Mouse (Mus musculus): ENCODE data around the gene Ogdhl. TPM values are rescaled to one million over a fixed set of nuclear protein-coding genes. Genes with fewer than 3 reads are reported as not detected.
A peak's percentile ranks its signal among the peaks of the same experiment; 100 is the strongest.
"Not testable (repeated sequence)": the region's sequence is repeated elsewhere in the genome, so short reads cannot be mapped to it uniquely, and the experiment has no call there.

The Ogdhl gene
- polyA plus RNA-seq, 1 experiment from 2014 or later, result 7.2 TPM

- H3K9me3 ChIP-seq (ENCODE audit: control insufficient read depth, low read length); ATAC-seq (replicated peaks; ENCODE audit: low FRiP score); H3K4me1 ChIP-seq (replicated peaks; ENCODE audit: control insufficient read depth, insufficient read depth, low read length); H3K4me2 ChIP-seq; H3K4me3 ChIP-seq (ENCODE audit: low read depth, low read length); H3K27ac ChIP-seq (ENCODE audit: low read depth, low read length); H3K27me3 ChIP-seq (replicated peaks; ENCODE audit: control insufficient read depth, insufficient read depth, low read length); H3K36me3 ChIP-seq (ENCODE audit: control insufficient read depth, insufficient read depth, low read length); H3K9ac ChIP-seq (ENCODE audit: low read depth, low read length); DNase-seq (ENCODE audit: low spot score): not testable (repeated sequence)
- 33% methylated on average over 6 of the region's 6 CpGs for WGBS
Observed at GRCm38 (mm10) chr14:32351181-32351920, 29.5 kb downstream of the Ogdhl start.

- no peaks in the 10 kb centered on the region for H3K27me3 ChIP-seq (replicated peaks; ENCODE audit: control insufficient read depth, insufficient read depth, low read length)
- H3K36me3 ChIP-seq (ENCODE audit: control insufficient read depth, insufficient read depth, low read length), result no peaks in the 10 kb centered on the region
- ATAC-seq (replicated peaks; ENCODE audit: low FRiP score) (no peak), DNase-seq (ENCODE audit: low spot score) (no peak)
- H3K9ac ChIP-seq (ENCODE audit: low read depth, low read length), result no peak overlapping the region
- no peak overlapping the region for H3K27ac ChIP-seq (ENCODE audit: low read depth, low read length)
- no peaks in the 10 kb centered on the region for H3K4me1 ChIP-seq (replicated peaks; ENCODE audit: control insufficient read depth, insufficient read depth, low read length)
- no peaks in the 10 kb centered on the region for H3K9me3 ChIP-seq (ENCODE audit: control insufficient read depth, low read length)
- no peak overlapping the region for H3K4me2 ChIP-seq
- 54% methylated on average over 7 of the region's 7 CpGs for WGBS
- no peak overlapping the region for H3K4me3 ChIP-seq (ENCODE audit: low read depth, low read length)
Observed at GRCm38 (mm10) chr14:32364359-32364758, 42.5 kb downstream of the Ogdhl start.

- DNase-seq (ENCODE audit: low spot score), result no peak
- Histone ChIP-seq H3K9ac (ENCODE audit: low read depth, low read length) (no peak overlapping the region), H3K4me2 (no peak overlapping the region), H3K27me3 (replicated peaks; ENCODE audit: control insufficient read depth, insufficient read depth, low read length) (no peaks in the 10 kb centered on the region), H3K4me3 (ENCODE audit: low read depth, low read length) (no peak overlapping the region), H3K36me3 (ENCODE audit: control insufficient read depth, insufficient read depth, low read length) (no peaks in the 10 kb centered on the region), H3K9me3 (ENCODE audit: control insufficient read depth, low read length) (no peaks in the 10 kb centered on the region), H3K27ac (ENCODE audit: low read depth, low read length) (no peak overlapping the region), H3K4me1 (replicated peaks; ENCODE audit: control insufficient read depth, insufficient read depth, low read length) (no peaks in the 10 kb centered on the region)
- no peak for ATAC-seq (replicated peaks; ENCODE audit: low FRiP score)
- 67% methylated on average over 7 of the region's 7 CpGs for WGBS
Observed at GRCm38 (mm10) chr14:32369756-32370155, 47.9 kb downstream of the Ogdhl start.

- Histone ChIP-seq H3K27me3 (replicated peaks; ENCODE audit: control insufficient read depth, insufficient read depth, low read length) (no peaks in the 10 kb centered on the region), H3K9me3 (ENCODE audit: control insufficient read depth, low read length) (no peaks in the 10 kb centered on the region), H3K4me2 (no peak overlapping the region), H3K36me3 (ENCODE audit: control insufficient read depth, insufficient read depth, low read length) (no peaks in the 10 kb centered on the region), H3K4me3 (ENCODE audit: low read depth, low read length) (no peak overlapping the region), H3K27ac (ENCODE audit: low read depth, low read length) (no peak overlapping the region), H3K4me1 (replicated peaks; ENCODE audit: control insufficient read depth, insufficient read depth, low read length) (no peaks in the 10 kb centered on the region), H3K9ac (ENCODE audit: low read depth, low read length) (no peak overlapping the region)
- DNase-seq (ENCODE audit: low spot score) (no peak), ATAC-seq (replicated peaks; ENCODE audit: low FRiP score) (no peak)
- WGBS, result 83% methylated on average over 2 of the region's 2 CpGs
Observed at GRCm38 (mm10) chr14:32372510-32372909, 50.7 kb downstream of the Ogdhl start.

- H3K4me3 ChIP-seq (ENCODE audit: low read depth, low read length), result no peak overlapping the region
Observed at GRCm38 (mm10) chr14:32379395-32380098, 57.7 kb downstream of the Ogdhl start.

GRCm38 (mm10) chr14:32380099-32380480 lies 58.3 kb downstream of the Ogdhl start:
- no peak for DNase-seq (ENCODE audit: low spot score)
- Histone ChIP-seq H3K4me2 (no peak overlapping the region), H3K27me3 (replicated peaks; ENCODE audit: control insufficient read depth, insufficient read depth, low read length) (peaks cover 33% of the 10 kb centered on the region), H3K9ac (ENCODE audit: low read depth, low read length) (no peak overlapping the region), H3K4me1 (replicated peaks; ENCODE audit: control insufficient read depth, insufficient read depth, low read length) (no peaks in the 10 kb centered on the region), H3K9me3 (ENCODE audit: control insufficient read depth, low read length) (no peaks in the 10 kb centered on the region), H3K36me3 (ENCODE audit: control insufficient read depth, insufficient read depth, low read length) (no peaks in the 10 kb centered on the region), H3K27ac (ENCODE audit: low read depth, low read length) (no peak overlapping the region), H3K4me3 (ENCODE audit: low read depth, low read length) (no peak overlapping the region)
- 30% methylated on average over 3 of the region's 3 CpGs for WGBS
- ATAC-seq (replicated peaks; ENCODE audit: low FRiP score), result no peak

More at GRCm38 (mm10) chr14:32379395-32380098, 57.7 kb downstream of the Ogdhl start:
- no peaks in the 10 kb centered on the region for H3K4me1 ChIP-seq (replicated peaks; ENCODE audit: control insufficient read depth, insufficient read depth, low read length)
- WGBS, result 19% methylated on average over 22 of the region's 22 CpGs
- peaks cover 33% of the 10 kb centered on the region for H3K27me3 ChIP-seq (replicated peaks; ENCODE audit: control insufficient read depth, insufficient read depth, low read length)
- H3K4me2 ChIP-seq, result no peak overlapping the region
- no peaks in the 10 kb centered on the region for H3K36me3 ChIP-seq (ENCODE audit: control insufficient read depth, insufficient read depth, low read length)
- H3K9ac ChIP-seq (ENCODE audit: low read depth, low read length), result no peak overlapping the region
- H3K27ac ChIP-seq (ENCODE audit: low read depth, low read length), result no peak overlapping the region
- H3K9me3 ChIP-seq (ENCODE audit: control insufficient read depth, low read length), result no peaks in the 10 kb centered on the region
- DNase-seq (ENCODE audit: low spot score), result no peak
- no peak for ATAC-seq (replicated peaks; ENCODE audit: low FRiP score)

- ATAC-seq (replicated peaks; ENCODE audit: low FRiP score) (no peak), DNase-seq (ENCODE audit: low spot score) (no peak)
- H3K4me1 ChIP-seq (replicated peaks; ENCODE audit: control insufficient read depth, insufficient read depth, low read length), result no peaks in the 10 kb centered on the region
- peaks cover 33% of the 10 kb centered on the region for H3K27me3 ChIP-seq (replicated peaks; ENCODE audit: control insufficient read depth, insufficient read depth, low read length)
- H3K4me3 ChIP-seq (ENCODE audit: low read depth, low read length), result no peak overlapping the region
- H3K9ac ChIP-seq (ENCODE audit: low read depth, low read length), result no peak overlapping the region
- no peaks in the 10 kb centered on the region for H3K36me3 ChIP-seq (ENCODE audit: control insufficient read depth, insufficient read depth, low read length)
- 28% methylated on average over 7 of the region's 7 CpGs for WGBS
- H3K4me2 ChIP-seq, result no peak overlapping the region
- H3K9me3 ChIP-seq (ENCODE audit: control insufficient read depth, low read length), result no peaks in the 10 kb centered on the region
- no peak overlapping the region for H3K27ac ChIP-seq (ENCODE audit: low read depth, low read length)
Observed at GRCm38 (mm10) chr14:32381066-32381465, 59.2 kb downstream of the Ogdhl start.

GRCm38 (mm10) chr14:32381619-32382018 lies 59.8 kb downstream of the Ogdhl start:
- Histone ChIP-seq H3K4me1 (replicated peaks; ENCODE audit: control insufficient read depth, insufficient read depth, low read length) (no peaks in the 10 kb centered on the region), H3K27me3 (replicated peaks; ENCODE audit: control insufficient read depth, insufficient read depth, low read length) (peaks cover 33% of the 10 kb centered on the region), H3K9me3 (ENCODE audit: control insufficient read depth, low read length) (no peaks in the 10 kb centered on the region), H3K27ac (ENCODE audit: low read depth, low read length) (no peak overlapping the region), H3K4me2 (no peak overlapping the region), H3K36me3 (ENCODE audit: control insufficient read depth, insufficient read depth, low read length) (no peaks in the 10 kb centered on the region), H3K4me3 (ENCODE audit: low read depth, low read length) (no peak overlapping the region), H3K9ac (ENCODE audit: low read depth, low read length) (no peak overlapping the region)
- ATAC-seq (replicated peaks; ENCODE audit: low FRiP score) (no peak), DNase-seq (ENCODE audit: low spot score) (no peak)
- WGBS, result 39% methylated on average over 15 of the region's 15 CpGs

GRCm38 (mm10) chr14:32388196-32388595 lies 66.4 kb downstream of the Ogdhl start, which contains the start of gene 1700024G13Rik:
Gene 1700024G13Rik (minus strand): TSS chr14:32388391.
- Histone ChIP-seq H3K9ac (ENCODE audit: low read depth, low read length) (no peak within 1 kb of the TSS), H3K27ac (ENCODE audit: low read depth, low read length) (no peak within 1 kb of the TSS), H3K4me2 (no peak within 1 kb of the TSS), H3K27me3 (replicated peaks; ENCODE audit: control insufficient read depth, insufficient read depth, low read length) (peaks cover 5% of the 10 kb centered on the region; the same call in 1 of the 2 replicates), H3K36me3 (ENCODE audit: control insufficient read depth, insufficient read depth, low read length) (no peaks in the 10 kb centered on the region), H3K4me1 (replicated peaks; ENCODE audit: control insufficient read depth, insufficient read depth, low read length) (no peaks in the 10 kb centered on the region), H3K4me3 (ENCODE audit: low read depth, low read length) (no peak within 1 kb of the TSS), H3K9me3 (ENCODE audit: control insufficient read depth, low read length) (no peaks in the 10 kb centered on the region)
- ATAC-seq (replicated peaks; ENCODE audit: low FRiP score) (0 out of 2 replicates have a peak, but pooled peaks have one; percentile 45), DNase-seq (ENCODE audit: low spot score) (peak; percentile 56)
- WGBS, result 6% methylated on average over 13 of the region's 13 CpGs
